Mouse (Mus musculus): ENCODE measurements around the gene Acadl.

- TF ChIP-seq CTCF (IDR thresholded peaks at IDR 0.05; ENCODE audit: low read depth, low read length): no peak
- no peak for TF ChIP-seq GATA1 (IDR thresholded peaks at IDR 0.05; ENCODE audit: borderline replicate concordance, low read length)
- no peak for TF ChIP-seq TAL1 (conservative IDR thresholded peaks at IDR 0.05; ENCODE audit: low read depth, low read length)
These were observed at the start of gene Acadl for GRCm38 (mm10) chr1:66862712-66863511.

All from G1E (cell line).